Mouse (Mus musculus): Measurements from ENCODE around the gene Fpr2. TPM values are rescaled to one million over a fixed set of nuclear protein-coding genes. Genes with fewer than 3 reads are reported as not detected.
"Not testable (repeated sequence)": the region's sequence is repeated elsewhere in the genome, so short reads cannot be mapped to it uniquely, and the experiment has no call there.

Gene Fpr2
- polyA plus RNA-seq, 1 experiment from 2014 or later, result not detected

GRCm38 (mm10) chr17:17900768-17901167, 13.1 kb downstream of the Fpr2 start:
- no peaks in the 10 kb centered on the region for H3K27me3 ChIP-seq (replicated peaks; ENCODE audit: control insufficient read depth, insufficient read depth, low read length)
- no peak overlapping the region for H3K4me3 ChIP-seq (ENCODE audit: low read depth, low read length)
- no peak for TF ChIP-seq CTCF (IDR thresholded peaks at IDR 0.05; ENCODE audit: low read depth)
- no peaks in the 10 kb centered on the region for H3K9me3 ChIP-seq (ENCODE audit: control insufficient read depth)
- 90% methylated on average over 1 of the region's 1 CpGs for WGBS
- H3K36me3 ChIP-seq (ENCODE audit: control insufficient read depth, insufficient read depth), result no peaks in the 10 kb centered on the region
- no peak for ATAC-seq
- H3K9ac ChIP-seq (ENCODE audit: low read depth, low read length), result no peak overlapping the region
- no peak overlapping the region for H3K4me2 ChIP-seq (replicated peaks; ENCODE audit: low read depth)
- no peaks in the 10 kb centered on the region for H3K4me1 ChIP-seq (replicated peaks; ENCODE audit: control insufficient read depth, insufficient read depth, low read length)
- H3K27ac ChIP-seq (ENCODE audit: low read depth, low read length), result no peak overlapping the region

DNA sequence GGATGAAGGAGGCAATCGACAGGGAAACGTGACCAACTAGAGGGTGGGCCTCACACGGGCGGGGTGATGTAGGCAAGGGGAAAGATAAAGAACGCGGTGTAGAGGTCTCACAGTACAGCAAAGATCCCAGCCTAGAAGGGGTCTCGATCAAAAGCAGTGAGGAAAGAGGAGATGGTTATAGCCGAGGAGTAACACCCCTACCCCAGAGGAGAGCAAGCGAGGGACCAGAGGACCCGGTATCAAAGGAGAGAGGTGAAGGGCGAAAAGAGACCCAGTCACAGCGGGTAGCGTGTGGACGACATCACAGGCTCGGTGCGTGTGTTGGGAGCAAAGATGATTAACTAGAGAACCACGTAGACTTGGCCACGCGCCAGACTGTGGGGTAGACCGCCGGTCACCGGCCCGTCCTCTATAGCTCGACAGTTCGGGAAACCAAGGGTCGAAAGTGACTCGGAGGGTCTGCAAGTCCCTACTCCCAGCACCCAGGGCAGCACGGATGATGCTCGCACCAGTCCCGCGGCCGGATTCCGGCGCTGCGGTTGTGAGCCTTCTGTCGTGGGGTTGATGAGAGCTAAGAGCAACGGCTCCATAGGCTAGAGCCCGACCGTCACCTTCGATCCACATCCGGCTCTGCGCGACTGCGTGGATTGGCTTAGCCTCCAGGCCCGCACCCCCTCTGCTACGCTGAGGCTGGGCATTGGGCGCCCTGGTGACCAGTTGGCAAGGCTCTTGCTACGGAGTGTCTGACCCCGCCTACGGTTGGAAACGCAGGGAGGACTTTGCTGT, 22.2 kb downstream of the Fpr2 start:
- no peaks in the 10 kb centered on the region; the same call in 1 of the 2 replicates for H3K27me3 ChIP-seq (replicated peaks; ENCODE audit: control insufficient read depth, insufficient read depth, low read length)
- no peak overlapping the region; the same call in 1 of the 2 replicates for H3K27ac ChIP-seq (ENCODE audit: low read depth, low read length)
- peak overlapping the region; percentile 48 for H3K4me3 ChIP-seq (ENCODE audit: low read depth, low read length)
- H3K4me2 ChIP-seq (replicated peaks; ENCODE audit: low read depth), result peak overlapping the region; percentile 76
- no peaks in the 10 kb centered on the region for H3K36me3 ChIP-seq (ENCODE audit: control insufficient read depth, insufficient read depth)
- no peaks in the 10 kb centered on the region for H3K9me3 ChIP-seq (ENCODE audit: control insufficient read depth)
- peak overlapping the region; percentile 53 for H3K9ac ChIP-seq (ENCODE audit: low read depth, low read length)
- peak; percentile 99 for ATAC-seq
- TF ChIP-seq CTCF (IDR thresholded peaks at IDR 0.05; ENCODE audit: low read depth), result no peak
- no peaks in the 10 kb centered on the region for H3K4me1 ChIP-seq (replicated peaks; ENCODE audit: control insufficient read depth, insufficient read depth, low read length)
- 15% methylated on average over 51 of the region's 51 CpGs for WGBS

DNA sequence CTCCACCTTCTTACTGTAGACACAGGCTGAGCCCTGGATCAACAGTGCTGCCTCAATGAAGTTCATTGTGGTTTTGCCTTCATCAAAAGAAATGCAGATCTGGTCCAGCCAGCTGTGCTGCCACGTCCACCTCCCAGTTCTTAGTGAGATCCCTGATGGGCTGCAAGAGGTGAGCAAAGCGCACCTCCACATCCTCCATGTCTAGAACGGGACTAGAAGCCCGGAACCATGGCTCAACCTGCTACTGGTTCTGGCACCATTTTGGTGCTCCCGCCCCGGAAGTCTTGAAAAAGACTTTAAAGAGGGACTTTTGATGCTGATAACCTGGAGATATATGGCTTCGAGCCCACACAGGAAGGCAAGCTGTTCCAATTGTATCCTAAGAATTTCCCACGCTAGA, 25.0 kb downstream of the Fpr2 start:
- 91% methylated on average over 8 of the region's 8 CpGs for WGBS
- not testable (repeated sequence) for H3K4me2 ChIP-seq (replicated peaks; ENCODE audit: low read depth); H3K27me3 ChIP-seq (replicated peaks; ENCODE audit: control insufficient read depth, insufficient read depth, low read length); H3K27ac ChIP-seq (ENCODE audit: low read depth, low read length); ATAC-seq; H3K9ac ChIP-seq (ENCODE audit: low read depth, low read length); H3K4me3 ChIP-seq (ENCODE audit: low read depth, low read length); H3K9me3 ChIP-seq (ENCODE audit: control insufficient read depth); H3K36me3 ChIP-seq (ENCODE audit: control insufficient read depth, insufficient read depth); H3K4me1 ChIP-seq (replicated peaks; ENCODE audit: control insufficient read depth, insufficient read depth, low read length)

GRCm38 (mm10) chr17:17917376-17917775, 29.8 kb downstream of the Fpr2 start:
- Histone ChIP-seq H3K9ac (ENCODE audit: low read depth, low read length) (no peak overlapping the region), H3K27ac (ENCODE audit: low read depth, low read length) (no peak overlapping the region), H3K4me3 (ENCODE audit: low read depth, low read length) (no peak overlapping the region), H3K4me2 (replicated peaks; ENCODE audit: low read depth) (no peak overlapping the region), H3K4me1 (replicated peaks; ENCODE audit: control insufficient read depth, insufficient read depth, low read length) (no peaks in the 10 kb centered on the region), H3K9me3 (ENCODE audit: control insufficient read depth) (no peaks in the 10 kb centered on the region), H3K36me3 (ENCODE audit: control insufficient read depth, insufficient read depth) (no peaks in the 10 kb centered on the region), H3K27me3 (replicated peaks; ENCODE audit: control insufficient read depth, insufficient read depth, low read length) (no peaks in the 10 kb centered on the region)
- no peak for TF ChIP-seq CTCF (IDR thresholded peaks at IDR 0.05; ENCODE audit: low read depth)
- 86% methylated on average over 1 of the region's 1 CpGs for WGBS
- no peak for ATAC-seq

DNA sequence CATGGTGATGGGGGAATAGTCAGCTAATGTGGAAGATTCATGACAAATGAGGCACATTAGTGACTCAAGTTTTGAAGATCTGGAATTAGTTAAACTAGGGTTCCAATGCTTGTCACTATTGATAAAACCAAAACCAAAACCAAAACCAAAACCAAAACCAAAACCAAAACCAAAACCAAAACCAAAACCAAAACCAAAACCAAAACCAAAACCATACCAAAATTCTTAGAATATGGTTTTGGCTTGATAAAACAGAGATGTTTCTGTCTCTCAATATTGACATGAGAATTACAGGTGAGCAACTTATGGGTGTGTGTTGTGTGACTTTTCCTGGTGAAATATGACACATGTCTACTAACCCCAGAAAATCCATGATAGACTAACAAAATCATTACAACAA, 30.2 kb downstream of the Fpr2 start:
- H3K9me3 ChIP-seq (ENCODE audit: control insufficient read depth), result no peaks in the 10 kb centered on the region
- H3K27me3 ChIP-seq (replicated peaks; ENCODE audit: control insufficient read depth, insufficient read depth, low read length), result no peaks in the 10 kb centered on the region
- no peak for TF ChIP-seq CTCF (IDR thresholded peaks at IDR 0.05; ENCODE audit: low read depth)
- no peak overlapping the region for H3K4me2 ChIP-seq (replicated peaks; ENCODE audit: low read depth)
- no peaks in the 10 kb centered on the region for H3K4me1 ChIP-seq (replicated peaks; ENCODE audit: control insufficient read depth, insufficient read depth, low read length)
- H3K27ac ChIP-seq (ENCODE audit: low read depth, low read length), result no peak overlapping the region
- H3K36me3 ChIP-seq (ENCODE audit: control insufficient read depth, insufficient read depth), result no peaks in the 10 kb centered on the region
- no peak for ATAC-seq
- H3K9ac ChIP-seq (ENCODE audit: low read depth, low read length), result no peak overlapping the region
- no peak overlapping the region for H3K4me3 ChIP-seq (ENCODE audit: low read depth, low read length)

Other genes starting within 250 kb of the Fpr2 start
- gene Vmn2r90, start 184.1 kb upstream of the Fpr2 start, polyA plus RNA-seq (2015; fragmentation: Nextera tagmentation; extraction: Ambion mirVana), result not detected in 2 replicates
- 4.3 and 5.0 TPM in 2 replicates for gene Spaca6, start 60.7 kb upstream of the Fpr2 start, polyA plus RNA-seq (2015; fragmentation: Nextera tagmentation; extraction: Ambion mirVana)
- 0.65 and 0.66 TPM in 2 replicates for gene Has1, start 32.6 kb upstream of the Fpr2 start, polyA plus RNA-seq (2015; fragmentation: Nextera tagmentation; extraction: Ambion mirVana)
- 0.26 and 0.37 TPM in 2 replicates for gene Fpr1, start 3.9 kb upstream of the Fpr2 start, polyA plus RNA-seq (2015; fragmentation: Nextera tagmentation; extraction: Ambion mirVana)
- gene Fpr3, start within 50 bp of the Fpr2 start, polyA plus RNA-seq (2015; fragmentation: Nextera tagmentation; extraction: Ambion mirVana), result not detected in 2 replicates
- gene Fpr-rs4, start 133.9 kb downstream of the Fpr2 start, polyA plus RNA-seq (2015; fragmentation: Nextera tagmentation; extraction: Ambion mirVana), result not detected in 2 replicates
- not detected in 2 replicates for gene Vmn2r124, start 161.6 kb downstream of the Fpr2 start, polyA plus RNA-seq (2015; fragmentation: Nextera tagmentation; extraction: Ambion mirVana)
- gene Vmn2r91, start 197.2 kb downstream of the Fpr2 start, polyA plus RNA-seq (2015; fragmentation: Nextera tagmentation; extraction: Ambion mirVana), result not detected in 2 replicates

All from intestine, postnatal 0 days (tissue).